Mouse (Mus musculus) testis, postnatal 10 days (tissue): ENCODE data around the gene Prl7a2.

Source experiments
- DNase-seq: peaks from one replicate; pipeline ENCODE4 v3.0.0; 2021; ENCODE audit warnings: low spot score

The Prl7a2 gene

GRCm38 (mm10) chr13:27667936-27668335 lies at the start of gene Prl7a2:
TSS of gene Prl7a2 (minus strand) at chr13:27668036.
- DNase-seq: no peak

GRCm38 (mm10) chr13:27716636-27717035 lies 48.8 kb upstream of the Prl7a2 start, which contains the start of gene Prl7d1:
TSS of gene Prl7d1 (minus strand) at chr13:27716736.
- no peak for DNase-seq

- DNase-seq: no peak
Measured at GRCm38 (mm10) chr13:27706521-27706920, 38.7 kb upstream of the Prl7a2 start.

GRCm38 (mm10) chr13:27660747-27661146 lies 7.1 kb downstream of the Prl7a2 start:
- no peak for DNase-seq

GRCm38 (mm10) chr13:27642393-27642792 lies 25.4 kb downstream of the Prl7a2 start, which contains the start of gene Prl7a1:
TSS of gene Prl7a1 (minus strand) at chr13:27642493.
- DNase-seq: no peak

- DNase-seq: no peak
Measured at GRCm38 (mm10) chr13:27610482-27610881, 57.4 kb downstream of the Prl7a2 start, which contains the start of gene Prl7b1. TSS of gene Prl7b1 (minus strand) at chr13:27610582.
